Mouse (Mus musculus): ENCODE data around the gene Sapcd1. TPM values are rescaled to one million over a fixed set of nuclear protein-coding genes. Genes with fewer than 3 reads are reported as not detected.
A peak's percentile ranks its signal among the peaks of the same experiment; 100 is the strongest.
"Not testable (repeated sequence)": the region's sequence is repeated elsewhere in the genome, so short reads cannot be mapped to it uniquely, and the experiment has no call there.

Gene Sapcd1
- polyA plus RNA-seq, 1 experiment, result not detected

GRCm38 (mm10) chr17:34996411-34997141 is 31.2 kb downstream of the Sapcd1 start:
- peaks cover 6% of the 10 kb centered on the region; the same call in 1 of the 2 replicates for H3K4me1 ChIP-seq (ENCODE audit: control insufficient read depth, insufficient read depth, low read length)
- H3K27ac ChIP-seq (ENCODE audit: insufficient read depth, low read length), result no peak overlapping the region
- H3K4me3 ChIP-seq (ENCODE audit: insufficient read depth, low read length), result no peak overlapping the region
- TF ChIP-seq POLR2A (IDR thresholded peaks at IDR 0.05; ENCODE audit: low read depth, low read length) (0 out of 2 replicates have a peak, but pooled peaks have one; percentile 6), CTCF (IDR thresholded peaks at IDR 0.05; ENCODE audit: borderline replicate concordance, insufficient read depth, low read length) (no peak)

GRCm38 (mm10) chr17:34995927-34996326 is 31.9 kb downstream of the Sapcd1 start:
- H3K4me3 ChIP-seq (ENCODE audit: insufficient read depth, low read length), result not testable (repeated sequence)

GRCm38 (mm10) chr17:34995192-34995591 is 32.6 kb downstream of the Sapcd1 start:
- not testable (repeated sequence) for H3K4me3 ChIP-seq (ENCODE audit: insufficient read depth, low read length); H3K27ac ChIP-seq (ENCODE audit: insufficient read depth, low read length); H3K4me1 ChIP-seq (ENCODE audit: control insufficient read depth, insufficient read depth, low read length)

More at GRCm38 (mm10) chr17:34995927-34996326, 31.9 kb downstream of the Sapcd1 start:
- not testable (repeated sequence) for H3K27ac ChIP-seq (ENCODE audit: insufficient read depth, low read length); H3K4me1 ChIP-seq (ENCODE audit: control insufficient read depth, insufficient read depth, low read length)

- TF ChIP-seq CTCF (IDR thresholded peaks at IDR 0.05; ENCODE audit: borderline replicate concordance, insufficient read depth, low read length) (no peak), POLR2A (IDR thresholded peaks at IDR 0.05; ENCODE audit: low read depth, low read length) (no peak)
- H3K27ac ChIP-seq (ENCODE audit: insufficient read depth, low read length), result no peak overlapping the region
- peaks cover 6% of the 10 kb centered on the region; the same call in 1 of the 2 replicates for H3K4me1 ChIP-seq (ENCODE audit: control insufficient read depth, insufficient read depth, low read length)
- H3K4me3 ChIP-seq (ENCODE audit: insufficient read depth, low read length), result no peak overlapping the region
Measured at GRCm38 (mm10) chr17:34994751-34995150, 33.1 kb downstream of the Sapcd1 start.

GRCm38 (mm10) chr17:34984218-34984617 is 43.6 kb downstream of the Sapcd1 start:
- Histone ChIP-seq H3K4me3 (ENCODE audit: insufficient read depth, low read length) (no peak overlapping the region), H3K27ac (ENCODE audit: insufficient read depth, low read length) (no peak overlapping the region), H3K4me1 (ENCODE audit: control insufficient read depth, insufficient read depth, low read length) (no peaks in the 10 kb centered on the region)
- TF ChIP-seq POLR2A (IDR thresholded peaks at IDR 0.05; ENCODE audit: low read depth, low read length) (no peak), CTCF (IDR thresholded peaks at IDR 0.05; ENCODE audit: borderline replicate concordance, insufficient read depth, low read length) (no peak)

GRCm38 (mm10) chr17:34982328-34982727 is 45.5 kb downstream of the Sapcd1 start:
- Histone ChIP-seq H3K4me1 (ENCODE audit: control insufficient read depth, insufficient read depth, low read length) (no peaks in the 10 kb centered on the region), H3K4me3 (ENCODE audit: insufficient read depth, low read length) (peak overlapping the region; percentile 92), H3K27ac (ENCODE audit: insufficient read depth, low read length) (peak overlapping the region; percentile 98)
- TF ChIP-seq POLR2A (IDR thresholded peaks at IDR 0.05; ENCODE audit: low read depth, low read length) (no peak), CTCF (IDR thresholded peaks at IDR 0.05; ENCODE audit: borderline replicate concordance, insufficient read depth, low read length) (no peak)

- TF ChIP-seq POLR2A (IDR thresholded peaks at IDR 0.05; ENCODE audit: low read depth, low read length) (peak; percentile 91), CTCF (IDR thresholded peaks at IDR 0.05; ENCODE audit: borderline replicate concordance, insufficient read depth, low read length) (no peak)
- Histone ChIP-seq H3K4me3 (ENCODE audit: insufficient read depth, low read length) (peak within 1 kb of the TSS; percentile 92), H3K27ac (ENCODE audit: insufficient read depth, low read length) (peak within 1 kb of the TSS; percentile 98), H3K4me1 (ENCODE audit: control insufficient read depth, insufficient read depth, low read length) (no peaks in the 10 kb centered on the region)
Measured at GRCm38 (mm10) chr17:34981690-34982180, 46.1 kb downstream of the Sapcd1 start, which contains the start of gene Lsm2. TSS of gene Lsm2 (plus strand) at chr17:34981862.

GRCm38 (mm10) chr17:34980655-34981054 is 47.2 kb downstream of the Sapcd1 start:
- Histone ChIP-seq H3K27ac (ENCODE audit: insufficient read depth, low read length) (0 out of 2 replicates have a peak overlapping the region, but pooled peaks have one; percentile 1), H3K4me1 (ENCODE audit: control insufficient read depth, insufficient read depth, low read length) (no peaks in the 10 kb centered on the region), H3K4me3 (ENCODE audit: insufficient read depth, low read length) (peak overlapping the region; percentile 37)
- TF ChIP-seq CTCF (IDR thresholded peaks at IDR 0.05; ENCODE audit: borderline replicate concordance, insufficient read depth, low read length), result no peak
- TF ChIP-seq POLR2A (IDR thresholded peaks at IDR 0.05; ENCODE audit: low read depth, low read length), result no peak

- H3K4me3 ChIP-seq (ENCODE audit: insufficient read depth, low read length), result no peak overlapping the region
- TF ChIP-seq CTCF (IDR thresholded peaks at IDR 0.05; ENCODE audit: borderline replicate concordance, insufficient read depth, low read length) (no peak), POLR2A (IDR thresholded peaks at IDR 0.05; ENCODE audit: low read depth, low read length) (no peak)
- no peaks in the 10 kb centered on the region for H3K4me1 ChIP-seq (ENCODE audit: control insufficient read depth, insufficient read depth, low read length)
- H3K27ac ChIP-seq (ENCODE audit: insufficient read depth, low read length), result no peak overlapping the region
Measured at GRCm38 (mm10) chr17:34979631-34980030, 48.2 kb downstream of the Sapcd1 start.

- TF ChIP-seq POLR2A (IDR thresholded peaks at IDR 0.05; ENCODE audit: low read depth, low read length) (no peak), CTCF (IDR thresholded peaks at IDR 0.05; ENCODE audit: borderline replicate concordance, insufficient read depth, low read length) (no peak)
- H3K27ac ChIP-seq (ENCODE audit: insufficient read depth, low read length), result no peak overlapping the region
- no peak overlapping the region for H3K4me3 ChIP-seq (ENCODE audit: insufficient read depth, low read length)
- H3K4me1 ChIP-seq (ENCODE audit: control insufficient read depth, insufficient read depth, low read length), result no peaks in the 10 kb centered on the region
Measured at GRCm38 (mm10) chr17:34978239-34978638, 49.6 kb downstream of the Sapcd1 start.
